Mouse (Mus musculus): Measurements from ENCODE around the gene Hspa1l.
A peak's percentile ranks its signal among the peaks of the same experiment; 100 is the strongest.

Gene Hspa1l

GRCm38 (mm10) chr17:35027277-35028068, 55.0 kb downstream of the Hspa1l start, which contains the start of gene Sapcd1:
TSS of gene Sapcd1 (minus strand) at chr17:35028016.
- DNase-seq, result peak; percentile 44

- DNase-seq, result no peak
Observed at GRCm38 (mm10) chr17:35028315-35028714, 55.8 kb downstream of the Hspa1l start.
